Mouse (Mus musculus) stomach, postnatal 0 days (tissue): ENCODE measurements around the gene Gm20683. TPM values are rescaled to one million over a fixed set of nuclear protein-coding genes. Genes with fewer than 3 reads are reported as not detected.

Experiments used
- ATAC-seq: fragments of 200-750 bp; cut with Nextera tagmentation; 2 replicates; pipeline ENCODE4 v1.8.0; 2017; ENCODE audit not compliant: low FRiP score, low TSS enrichment
- DNase-seq: peaks from one replicate; pipeline ENCODE4 v3.0.0-alpha.2; 2016; ENCODE audit warnings: low spot score
- H3K27ac ChIP-seq: fragments of 300-500 bp; sonication (generic); replicated peaks from 2 replicates; pipeline ENCODE4 v1.5.1; 2014; ENCODE audit warnings: mild to moderate bottlenecking, control low read depth
- H3K27me3 ChIP-seq: fragments of 300-500 bp; sonication (generic); 2 replicates; pipeline ENCODE4 v1.6.1; 2014; ENCODE audit warnings: low read length; ENCODE audit not compliant: control insufficient read depth, insufficient read depth
- H3K36me3 ChIP-seq: fragments of 300-500 bp; sonication (generic); 2 replicates; pipeline ENCODE4 v1.6.1; 2014; ENCODE audit warnings: low read length, mixed read lengths; ENCODE audit not compliant: control insufficient read depth, insufficient read depth
- H3K4me1 ChIP-seq: fragments of 300-500 bp; sonication (generic); replicated peaks from 2 replicates; pipeline ENCODE4 v1.6.1; 2014; ENCODE audit warnings: antibody characterized with exemption; ENCODE audit not compliant: control insufficient read depth, insufficient read depth
- H3K4me2 ChIP-seq: fragments of 300-500 bp; sonication (generic); replicated peaks from 2 replicates; pipeline ENCODE4 v1.6.1; 2014; ENCODE audit warnings: low read depth, mild to moderate bottlenecking, control low read depth, moderate library complexity
- H3K4me3 ChIP-seq: fragments of 300-500 bp; sonication (generic); 2 replicates; pipeline ENCODE4 v1.5.1; 2014; ENCODE audit warnings: low read depth, low read length, control low read depth
- H3K9ac ChIP-seq: fragments of 300-500 bp; sonication (generic); 2 replicates; pipeline ENCODE4 v1.6.1; 2014; ENCODE audit warnings: mild to moderate bottlenecking, low read length, control low read depth, mixed read lengths
- H3K9me3 ChIP-seq: fragments of 300-500 bp; sonication (generic); 2 replicates; pipeline ENCODE4 v1.6.1; 2016; ENCODE audit warnings: low read length; ENCODE audit not compliant: control insufficient read depth
- CTCF ChIP-seq: IDR thresholded peaks from 2 replicates; pipeline ENCODE4 v1.5.1; 2016; ENCODE audit warnings: antibody characterized with exemption, low read depth, mild to moderate bottlenecking, moderate library complexity
- EP300 ChIP-seq: optimal IDR thresholded peaks from 2 replicates; pipeline ENCODE3; 2016; ENCODE audit warnings: antibody characterized with exemption
- WGBS: fragments of 180-500 bp; shearing (Covaris S2); extraction: QIAGEN DNeasy Blood & Tissue Kit; methylation state at CpG from one replicate; pipeline ENCODE4 v1.1.7; 2014; 5-methylcytosine and 5-hydroxymethylcytosine counted together
- polyA plus RNA-seq: library from polyadenylated mRNA; unstranded; fragments of >200 nt; fragmentation: Nextera tagmentation; extraction: Ambion mirVana; gene quantifications from 2 replicates; pipeline ENCODE4 v1.2.1, GENCODE M21; 2015

Gene Gm20683
- polyA plus RNA-seq, 1 experiment from 2014 or later, result 1.8 TPM

- Histone ChIP-seq H3K27ac (peak overlapping the region; percentile 86), H3K4me2 (peak overlapping the region; percentile 100), H3K36me3 (no peaks in the 10 kb centered on the region), H3K27me3 (no peaks in the 10 kb centered on the region), H3K9me3 (no peaks in the 10 kb centered on the region), H3K9ac (peak overlapping the region; percentile 76), H3K4me3 (peak overlapping the region; percentile 74), H3K4me1 (peaks cover 8% of the 10 kb centered on the region; the same call in 1 of the 2 replicates)
- no peak for ATAC-seq
- WGBS, result 19% methylated on average over 7 of the region's 7 CpGs
- TF ChIP-seq CTCF (no peak), EP300 (no peak)
- no peak for DNase-seq
Measured at GRCm38 (mm10) chr17:25867509-25867835, 25.9 kb upstream of the Gm20683 start.

- 88% methylated on average over 3 of the region's 3 CpGs for WGBS
- peak overlapping the region; percentile 73; the same call in 1 of the 2 replicates for H3K27ac ChIP-seq
- H3K4me2 ChIP-seq, result no peak overlapping the region
- no peak overlapping the region for H3K4me3 ChIP-seq
- no peak overlapping the region; the same call in 1 of the 2 replicates for H3K9ac ChIP-seq
- DNase-seq (peak; percentile 65), ATAC-seq (peak; percentile 38; the same call in 1 of the 2 replicates)
- H3K27me3 ChIP-seq, result no peaks in the 10 kb centered on the region
- TF ChIP-seq CTCF, result no peak
- no peak for TF ChIP-seq EP300
- peaks cover 10% of the 10 kb centered on the region; the same call in 1 of the 2 replicates for H3K4me1 ChIP-seq
- no peaks in the 10 kb centered on the region for H3K36me3 ChIP-seq
- no peaks in the 10 kb centered on the region for H3K9me3 ChIP-seq
Measured at GRCm38 (mm10) chr17:25866172-25866571, 24.6 kb upstream of the Gm20683 start.

- DNase-seq (peak; percentile 85), ATAC-seq (peak; percentile 79)
- Histone ChIP-seq H3K4me3 (no peak overlapping the region), H3K4me1 (peaks cover 15% of the 10 kb centered on the region), H3K27me3 (no peaks in the 10 kb centered on the region), H3K36me3 (no peaks in the 10 kb centered on the region), H3K4me2 (peak overlapping the region; percentile 31; the same call in 1 of the 2 replicates), H3K9ac (peak overlapping the region; percentile 35; the same call in 1 of the 2 replicates), H3K9me3 (no peaks in the 10 kb centered on the region), H3K27ac (peak overlapping the region; percentile 73)
- TF ChIP-seq CTCF, result no peak
- no peak for TF ChIP-seq EP300
- 69% methylated on average over 11 of the region's 11 CpGs for WGBS
Measured at GRCm38 (mm10) chr17:25865288-25865687, 23.7 kb upstream of the Gm20683 start.

- H3K27ac ChIP-seq, result no peak overlapping the region
- peaks cover 15% of the 10 kb centered on the region for H3K4me1 ChIP-seq
- H3K9ac ChIP-seq, result no peak overlapping the region
- no peak overlapping the region for H3K4me2 ChIP-seq
- no peaks in the 10 kb centered on the region for H3K9me3 ChIP-seq
- DNase-seq, result no peak
- no peak overlapping the region for H3K4me3 ChIP-seq
- 89% methylated on average over 14 of the region's 14 CpGs for WGBS
- ATAC-seq, result no peak
- no peaks in the 10 kb centered on the region for H3K36me3 ChIP-seq
- TF ChIP-seq EP300, result no peak
- TF ChIP-seq CTCF, result no peak
- no peaks in the 10 kb centered on the region for H3K27me3 ChIP-seq
Measured at GRCm38 (mm10) chr17:25864311-25864710, 22.7 kb upstream of the Gm20683 start.

- Histone ChIP-seq H3K4me3 (no peak overlapping the region), H3K36me3 (no peaks in the 10 kb centered on the region), H3K4me2 (no peak overlapping the region), H3K9me3 (no peaks in the 10 kb centered on the region), H3K9ac (no peak overlapping the region), H3K4me1 (peaks cover 12% of the 10 kb centered on the region), H3K27me3 (no peaks in the 10 kb centered on the region), H3K27ac (no peak overlapping the region)
- DNase-seq, result no peak
- WGBS, result 88% methylated on average over 6 of the region's 6 CpGs
- no peak for TF ChIP-seq EP300
- peak; percentile 25 for TF ChIP-seq CTCF
- no peak for ATAC-seq
Measured at GRCm38 (mm10) chr17:25863681-25864080, 22.1 kb upstream of the Gm20683 start.

GRCm38 (mm10) chr17:25861704-25862612, 20.4 kb upstream of the Gm20683 start:
- WGBS, result 14% methylated on average over 6 of the region's 6 CpGs
- DNase-seq (no peak), ATAC-seq (no peak)
- peak overlapping the region; percentile 91 for H3K4me2 ChIP-seq
- no peaks in the 10 kb centered on the region for H3K27me3 ChIP-seq
- H3K9ac ChIP-seq, result peak overlapping the region; percentile 79
- no peaks in the 10 kb centered on the region for H3K36me3 ChIP-seq
- H3K4me1 ChIP-seq, result peaks cover 7% of the 10 kb centered on the region
- H3K9me3 ChIP-seq, result no peaks in the 10 kb centered on the region
- peak overlapping the region; percentile 67 for H3K4me3 ChIP-seq
- peak overlapping the region; percentile 77 for H3K27ac ChIP-seq
- no peak for TF ChIP-seq EP300
- TF ChIP-seq CTCF, result no peak
